Mouse (Mus musculus) c-Kit-positive CD71-positive TER-119-positive erythroid progenitor cells, embryonic 14.5 days (primary cell): ENCODE measurements around the gene Gm17359.
"Not testable (repeated sequence)": the region's sequence is repeated elsewhere in the genome, so short reads cannot be mapped to it uniquely, and the experiment has no call there.

Experiments used
- DNase-seq: peaks from one replicate; pipeline ENCODE4 v3.0.0-alpha.2; 2013; ENCODE audit warnings: low spot score

The Gm17359 gene

GRCm38 (mm10) chr3:79415081-79415480 lies 78.6 kb downstream of the Gm17359 start:
- no peak for DNase-seq

GRCm38 (mm10) chr3:79415929-79416328 lies 79.5 kb downstream of the Gm17359 start:
- DNase-seq = no peak

- no peak for DNase-seq
These were observed 80.7 kb downstream of the Gm17359 start for GRCm38 (mm10) chr3:79416944-79417680.

- no peak for DNase-seq
These were observed 82.5 kb downstream of the Gm17359 start for GRCm38 (mm10) chr3:79418921-79419320.

- no peak for DNase-seq
These were observed 89.0 kb downstream of the Gm17359 start for GRCm38 (mm10) chr3:79425441-79425840.

GRCm38 (mm10) chr3:79433593-79433992 lies 97.1 kb downstream of the Gm17359 start:
- DNase-seq = no peak

GRCm38 (mm10) chr3:79434436-79434835 lies 98.0 kb downstream of the Gm17359 start:
- DNase-seq = no peak

- DNase-seq = no peak
These were observed 98.5 kb downstream of the Gm17359 start for GRCm38 (mm10) chr3:79434985-79435384.

GRCm38 (mm10) chr3:79436186-79436585 lies 99.7 kb downstream of the Gm17359 start:
- DNase-seq = no peak

GRCm38 (mm10) chr3:79438276-79438675 lies 101.8 kb downstream of the Gm17359 start:
- no peak for DNase-seq

- no peak for DNase-seq
These were observed 104.6 kb downstream of the Gm17359 start for GRCm38 (mm10) chr3:79440976-79441491.

- DNase-seq = no peak
These were observed 107.4 kb downstream of the Gm17359 start for GRCm38 (mm10) chr3:79443850-79444249.

GRCm38 (mm10) chr3:79445041-79445440 lies 108.6 kb downstream of the Gm17359 start:
- DNase-seq = no peak

GRCm38 (mm10) chr3:79446124-79446523 lies 109.7 kb downstream of the Gm17359 start:
- no peak for DNase-seq

GRCm38 (mm10) chr3:79446648-79447047 lies 110.2 kb downstream of the Gm17359 start:
- DNase-seq = not testable (repeated sequence)

GRCm38 (mm10) chr3:79448421-79448820 lies 112.0 kb downstream of the Gm17359 start:
- no peak for DNase-seq

- no peak for DNase-seq
These were observed 112.9 kb downstream of the Gm17359 start for GRCm38 (mm10) chr3:79449361-79449760.

- DNase-seq = no peak
These were observed 116.3 kb downstream of the Gm17359 start for GRCm38 (mm10) chr3:79452696-79453263.

GRCm38 (mm10) chr3:79455761-79456160 lies 119.3 kb downstream of the Gm17359 start:
- DNase-seq = no peak

GRCm38 (mm10) chr3:79458651-79459275 lies 122.3 kb downstream of the Gm17359 start:
- DNase-seq = no peak

GRCm38 (mm10) chr3:79469440-79469839 lies 133.0 kb downstream of the Gm17359 start:
- no peak for DNase-seq

- no peak for DNase-seq
These were observed 135.9 kb downstream of the Gm17359 start for GRCm38 (mm10) chr3:79472362-79472761.

- DNase-seq = no peak
These were observed 138.4 kb downstream of the Gm17359 start for GRCm38 (mm10) chr3:79474911-79475310.
